Mouse (Mus musculus): ENCODE measurements at regions not wholly inside any gene's neighbourhood (a gene's known extent, or its start where the extent isn't known, plus 50 kb on each side); places are given as distances from the start of the nearest gene placed in this dataset.

GRCm38 (mm10) chr2:45239001-45239400 lies 121.8 kb upstream of the Zeb2 start:
- Histone ChIP-seq H3K4me3 (ENCODE audit: low read depth, low read length) (no peak overlapping the region), H3K9ac (ENCODE audit: low read length) (no peak overlapping the region), H3K4me1 (ENCODE audit: control insufficient read depth, insufficient read depth, low read length) (no peaks in the 10 kb centered on the region), H3K4me2 (ENCODE audit: low read depth, severe bottlenecking) (no peak overlapping the region), H3K27ac (replicated peaks; ENCODE audit: low read depth, low read length) (no peak overlapping the region), H3K9me3 (ENCODE audit: control insufficient read depth, low read length) (no peaks in the 10 kb centered on the region), H3K36me3 (ENCODE audit: control insufficient read depth, insufficient read depth, low read length) (no peaks in the 10 kb centered on the region), H3K27me3 (ENCODE audit: control insufficient read depth, insufficient read depth, low read length) (no peaks in the 10 kb centered on the region)
- 93% methylated on average over 6 of the region's 6 CpGs for WGBS
- DNase-seq (ENCODE audit: low spot score) (no peak), ATAC-seq (ENCODE audit: insufficient number of reproducible peaks, low FRiP score, low TSS enrichment, low read depth) (no peak)

DNA sequence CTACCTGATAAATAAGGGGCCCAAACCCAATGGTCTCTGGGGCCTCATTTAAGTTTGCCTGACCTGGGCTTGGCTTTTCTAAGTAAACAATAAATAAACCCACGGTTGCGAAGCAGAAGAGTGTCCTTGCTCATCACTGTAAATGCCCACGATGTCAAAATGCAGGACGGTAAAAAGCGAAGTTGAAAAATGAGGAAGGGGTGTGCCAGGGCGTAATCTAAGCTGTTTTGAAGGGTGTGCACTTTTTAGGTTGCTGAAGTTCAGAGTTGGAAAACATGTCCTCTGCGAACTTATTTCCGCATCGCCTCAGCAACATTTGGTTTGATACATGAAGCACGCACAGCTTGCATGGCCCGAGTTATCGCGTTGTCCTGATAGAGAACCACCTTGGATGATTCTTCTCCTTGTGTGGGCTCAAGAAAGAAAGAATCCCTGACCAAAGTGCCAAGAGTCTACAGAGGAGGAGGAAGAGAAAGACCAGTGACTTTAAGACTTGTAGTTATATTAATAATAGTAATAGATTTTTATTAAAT lies 119.0 kb upstream of the Zeb2 start:
- Histone ChIP-seq H3K4me3 (ENCODE audit: low read depth, low read length) (no peak overlapping the region), H3K4me2 (ENCODE audit: low read depth, severe bottlenecking) (no peak overlapping the region), H3K4me1 (ENCODE audit: control insufficient read depth, insufficient read depth, low read length) (no peaks in the 10 kb centered on the region), H3K27ac (replicated peaks; ENCODE audit: low read depth, low read length) (no peak overlapping the region), H3K27me3 (ENCODE audit: control insufficient read depth, insufficient read depth, low read length) (0 out of 2 replicates have a peak, but pooled peaks cover 2% of the 10 kb centered on the region), H3K9me3 (ENCODE audit: control insufficient read depth, low read length) (no peaks in the 10 kb centered on the region), H3K36me3 (ENCODE audit: control insufficient read depth, insufficient read depth, low read length) (no peaks in the 10 kb centered on the region), H3K9ac (ENCODE audit: low read length) (no peak overlapping the region)
- DNase-seq (ENCODE audit: low spot score): no peak
- 92% methylated on average over 13 of the region's 13 CpGs for WGBS
- no peak for ATAC-seq (ENCODE audit: insufficient number of reproducible peaks, low FRiP score, low TSS enrichment, low read depth)

DNA sequence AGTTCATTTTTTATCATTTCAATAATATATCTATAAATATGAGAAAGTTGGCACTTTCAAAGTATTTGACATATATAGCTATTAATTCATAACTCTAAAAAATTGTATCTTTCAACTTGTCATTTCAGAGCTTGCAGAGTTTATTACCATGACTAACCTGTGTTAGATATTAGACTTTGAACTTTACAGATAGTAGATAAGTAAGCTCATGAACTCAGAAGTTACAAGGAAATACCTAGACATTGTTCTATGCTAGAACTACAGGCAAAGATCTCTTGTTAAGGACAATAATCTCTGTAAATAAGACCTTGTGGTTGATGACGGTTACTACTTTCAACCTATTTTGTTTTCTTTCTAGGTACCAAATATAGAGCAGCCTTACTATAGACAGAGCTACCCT lies 117.0 kb upstream of the Zeb2 start:
- no peak for DNase-seq (ENCODE audit: low spot score)
- ATAC-seq (ENCODE audit: insufficient number of reproducible peaks, low FRiP score, low TSS enrichment, low read depth): no peak
- 98% methylated on average over 1 of the region's 1 CpGs for WGBS

GRCm38 (mm10) chr2:45230351-45231209 lies 113.4 kb upstream of the Zeb2 start:
- Histone ChIP-seq H3K9ac (ENCODE audit: low read length) (no peak overlapping the region), H3K9me3 (ENCODE audit: control insufficient read depth, low read length) (no peaks in the 10 kb centered on the region), H3K36me3 (ENCODE audit: control insufficient read depth, insufficient read depth, low read length) (no peaks in the 10 kb centered on the region), H3K27me3 (ENCODE audit: control insufficient read depth, insufficient read depth, low read length) (0 out of 2 replicates have a peak, but pooled peaks cover 8% of the 10 kb centered on the region), H3K4me3 (ENCODE audit: low read depth, low read length) (no peak overlapping the region), H3K27ac (replicated peaks; ENCODE audit: low read depth, low read length) (no peak overlapping the region), H3K4me2 (ENCODE audit: low read depth, severe bottlenecking) (no peak overlapping the region), H3K4me1 (ENCODE audit: control insufficient read depth, insufficient read depth, low read length) (peaks cover 9% of the 10 kb centered on the region; the same call in 1 of the 2 replicates)
- ATAC-seq (ENCODE audit: insufficient number of reproducible peaks, low FRiP score, low TSS enrichment, low read depth) (no peak), DNase-seq (ENCODE audit: low spot score) (no peak)
- 77% methylated on average over 11 of the region's 11 CpGs for WGBS

More for the DNA sequence above, 117.0 kb upstream of the Zeb2 start:
- Histone ChIP-seq H3K4me1 (ENCODE audit: control insufficient read depth, insufficient read depth, low read length) (peaks cover 1% of the 10 kb centered on the region; the same call in 1 of the 2 replicates), H3K9me3 (ENCODE audit: control insufficient read depth, low read length) (no peaks in the 10 kb centered on the region), H3K4me3 (ENCODE audit: low read depth, low read length) (no peak overlapping the region), H3K4me2 (ENCODE audit: low read depth, severe bottlenecking) (no peak overlapping the region), H3K36me3 (ENCODE audit: control insufficient read depth, insufficient read depth, low read length) (no peaks in the 10 kb centered on the region), H3K9ac (ENCODE audit: low read length) (no peak overlapping the region), H3K27ac (replicated peaks; ENCODE audit: low read depth, low read length) (no peak overlapping the region), H3K27me3 (ENCODE audit: control insufficient read depth, insufficient read depth, low read length) (0 out of 2 replicates have a peak, but pooled peaks cover 8% of the 10 kb centered on the region)

GRCm38 (mm10) chr2:45229501-45229900 lies 112.3 kb upstream of the Zeb2 start:
- H3K9me3 ChIP-seq (ENCODE audit: control insufficient read depth, low read length): no peaks in the 10 kb centered on the region
- H3K27ac ChIP-seq (replicated peaks; ENCODE audit: low read depth, low read length): no peak overlapping the region
- ATAC-seq (ENCODE audit: insufficient number of reproducible peaks, low FRiP score, low TSS enrichment, low read depth) (no peak), DNase-seq (ENCODE audit: low spot score) (no peak)
- no peak overlapping the region for H3K9ac ChIP-seq (ENCODE audit: low read length)
- H3K4me3 ChIP-seq (ENCODE audit: low read depth, low read length): no peak overlapping the region
- 0 out of 2 replicates have a peak, but pooled peaks cover 8% of the 10 kb centered on the region for H3K27me3 ChIP-seq (ENCODE audit: control insufficient read depth, insufficient read depth, low read length)
- no peaks in the 10 kb centered on the region for H3K36me3 ChIP-seq (ENCODE audit: control insufficient read depth, insufficient read depth, low read length)
- 76% methylated on average over 6 of the region's 6 CpGs for WGBS
- H3K4me2 ChIP-seq (ENCODE audit: low read depth, severe bottlenecking): no peak overlapping the region
- peaks cover 9% of the 10 kb centered on the region; the same call in 1 of the 2 replicates for H3K4me1 ChIP-seq (ENCODE audit: control insufficient read depth, insufficient read depth, low read length)

DNA sequence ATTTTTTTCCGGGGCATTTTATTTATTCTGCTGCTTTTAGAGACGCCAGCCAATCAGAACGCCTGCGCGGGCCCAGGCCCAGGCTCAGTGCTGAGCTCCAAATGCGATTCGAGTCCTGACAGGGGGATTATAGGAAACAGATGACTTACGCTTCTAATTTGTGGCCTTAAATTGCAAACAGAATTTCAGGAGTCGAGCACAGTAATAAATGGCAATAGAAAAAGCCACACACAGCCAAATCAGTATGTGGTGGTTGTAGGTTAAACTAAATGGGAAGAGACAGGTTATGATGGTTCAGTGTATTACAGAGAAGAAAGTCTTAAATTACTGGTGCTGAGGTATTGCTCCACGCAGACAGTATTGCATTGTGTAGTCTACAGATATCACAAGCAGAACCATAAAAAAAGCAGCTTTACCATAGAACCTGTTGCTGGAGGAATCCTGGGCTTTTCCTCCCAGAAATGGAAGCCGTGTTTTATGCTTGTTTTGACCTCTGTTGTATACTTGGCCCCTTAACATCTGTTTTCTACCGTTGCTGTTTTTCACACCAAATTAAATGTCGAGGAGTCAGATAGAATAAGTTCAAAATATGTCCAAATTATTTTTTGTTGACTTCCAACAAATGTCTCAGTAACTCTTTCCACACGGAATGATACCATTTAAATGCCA lies 110.2 kb upstream of the Zeb2 start:
- Histone ChIP-seq H3K9me3 (ENCODE audit: control insufficient read depth, low read length) (no peaks in the 10 kb centered on the region), H3K27me3 (ENCODE audit: control insufficient read depth, insufficient read depth, low read length) (0 out of 2 replicates have a peak, but pooled peaks cover 8% of the 10 kb centered on the region), H3K36me3 (ENCODE audit: control insufficient read depth, insufficient read depth, low read length) (no peaks in the 10 kb centered on the region), H3K4me2 (ENCODE audit: low read depth, severe bottlenecking) (no peak overlapping the region), H3K4me3 (ENCODE audit: low read depth, low read length) (no peak overlapping the region), H3K4me1 (ENCODE audit: control insufficient read depth, insufficient read depth, low read length) (peaks cover 9% of the 10 kb centered on the region; the same call in 1 of the 2 replicates), H3K9ac (ENCODE audit: low read length) (no peak overlapping the region), H3K27ac (replicated peaks; ENCODE audit: low read depth, low read length) (peak overlapping the region; percentile 39; the same call in 1 of the 2 replicates)
- ATAC-seq (ENCODE audit: insufficient number of reproducible peaks, low FRiP score, low TSS enrichment, low read depth) (peak; percentile 89), DNase-seq (ENCODE audit: low spot score) (peak; percentile 77)
- 5% methylated on average over 14 of the region's 14 CpGs for WGBS

DNA sequence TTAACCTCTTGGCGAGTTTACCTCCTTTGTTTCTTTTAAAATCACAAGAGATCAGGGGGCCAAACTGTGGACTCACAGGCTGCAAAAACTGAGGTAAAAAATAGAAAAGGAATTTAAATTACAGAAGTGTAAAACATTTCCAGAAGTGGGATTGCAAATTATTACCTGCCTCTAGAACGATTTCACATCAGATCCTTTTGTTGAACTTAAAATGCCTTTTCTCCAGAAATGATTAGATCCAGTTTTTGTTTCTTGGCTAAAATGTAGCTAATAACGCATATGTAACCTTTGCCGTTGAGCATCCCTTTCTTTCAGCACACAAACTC lies 108.8 kb upstream of the Zeb2 start:
- Histone ChIP-seq H3K9me3 (ENCODE audit: control insufficient read depth, low read length) (no peaks in the 10 kb centered on the region), H3K27me3 (ENCODE audit: control insufficient read depth, insufficient read depth, low read length) (0 out of 2 replicates have a peak, but pooled peaks cover 5% of the 10 kb centered on the region), H3K4me3 (ENCODE audit: low read depth, low read length) (no peak overlapping the region), H3K9ac (ENCODE audit: low read length) (no peak overlapping the region), H3K36me3 (ENCODE audit: control insufficient read depth, insufficient read depth, low read length) (no peaks in the 10 kb centered on the region), H3K27ac (replicated peaks; ENCODE audit: low read depth, low read length) (no peak overlapping the region), H3K4me1 (ENCODE audit: control insufficient read depth, insufficient read depth, low read length) (peaks cover 12% of the 10 kb centered on the region; the same call in 1 of the 2 replicates), H3K4me2 (ENCODE audit: low read depth, severe bottlenecking) (no peak overlapping the region)
- ATAC-seq (ENCODE audit: insufficient number of reproducible peaks, low FRiP score, low TSS enrichment, low read depth) (no peak), DNase-seq (ENCODE audit: low spot score) (no peak)
- WGBS: 48% methylated on average over 4 of the region's 4 CpGs

DNA sequence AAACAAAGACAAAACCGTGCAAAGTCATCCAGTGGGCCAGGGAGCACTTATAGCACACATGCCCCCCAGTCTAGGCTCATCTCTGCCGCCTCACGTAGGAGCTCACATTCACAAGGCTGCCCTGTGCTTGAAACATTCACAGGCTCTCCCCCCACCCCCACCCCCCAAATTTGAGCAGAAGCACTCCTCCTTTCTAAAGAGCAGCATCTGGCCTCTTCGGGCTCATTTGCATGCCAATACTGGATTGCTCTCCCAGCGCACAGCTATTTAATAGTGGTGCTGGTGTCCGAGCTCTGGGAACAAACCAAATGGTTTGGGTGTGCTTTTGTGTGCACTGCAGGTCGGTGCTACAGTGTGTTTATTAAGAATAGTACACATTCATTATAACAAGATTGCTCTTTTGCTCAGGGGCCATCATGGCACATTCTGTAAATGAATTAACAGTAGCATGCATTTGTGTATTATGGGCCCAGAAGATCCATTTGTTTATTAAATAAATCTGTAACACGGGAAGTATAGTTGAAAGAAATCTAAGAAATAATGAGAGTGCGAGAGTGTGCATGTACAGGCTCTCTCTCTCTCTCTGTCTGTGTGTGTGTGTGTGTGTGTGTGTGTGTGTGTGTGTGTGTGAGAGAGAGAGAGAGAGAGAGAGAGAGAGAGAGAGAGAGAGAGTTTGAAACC lies 108.3 kb upstream of the Zeb2 start:
- Histone ChIP-seq H3K27me3 (ENCODE audit: control insufficient read depth, insufficient read depth, low read length) (0 out of 2 replicates have a peak, but pooled peaks cover 4% of the 10 kb centered on the region), H3K4me3 (ENCODE audit: low read depth, low read length) (no peak overlapping the region), H3K36me3 (ENCODE audit: control insufficient read depth, insufficient read depth, low read length) (no peaks in the 10 kb centered on the region), H3K27ac (replicated peaks; ENCODE audit: low read depth, low read length) (no peak overlapping the region), H3K4me1 (ENCODE audit: control insufficient read depth, insufficient read depth, low read length) (peaks cover 12% of the 10 kb centered on the region; the same call in 1 of the 2 replicates), H3K4me2 (ENCODE audit: low read depth, severe bottlenecking) (no peak overlapping the region), H3K9me3 (ENCODE audit: control insufficient read depth, low read length) (no peaks in the 10 kb centered on the region), H3K9ac (ENCODE audit: low read length) (no peak overlapping the region)
- no peak for DNase-seq (ENCODE audit: low spot score)
- WGBS: 20% methylated on average over 9 of the region's 9 CpGs
- no peak for ATAC-seq (ENCODE audit: insufficient number of reproducible peaks, low FRiP score, low TSS enrichment, low read depth)

All from limb, embryonic 11.5 days (tissue).